Mouse (Mus musculus) spleen, postnatal 14 days (tissue): ENCODE measurements around the gene Tbr1.

Experiments
- DNase-seq, 2 experiments: peaks; one replicate each; pipeline ENCODE4 v3.0.0; 2021 to 2022; ENCODE audit warnings: low spot score in 2 of 2

The Tbr1 gene

GRCm38 (mm10) chr2:61802656-61803251 is at the start of gene Tbr1:
Tbr1 (plus strand) TSS chr2:61802930.
- DNase-seq: no peak

GRCm38 (mm10) chr2:61754989-61755388 is 47.7 kb upstream of the Tbr1 start:
- no peak for DNase-seq

GRCm38 (mm10) chr2:61759234-61759855 is 43.4 kb upstream of the Tbr1 start:
- DNase-seq: no peak

GRCm38 (mm10) chr2:61760044-61760443 is 42.7 kb upstream of the Tbr1 start:
- no peak for DNase-seq

- DNase-seq: no peak
Observed at GRCm38 (mm10) chr2:61764470-61765105, 38.1 kb upstream of the Tbr1 start.

GRCm38 (mm10) chr2:61765526-61765925 is 37.2 kb upstream of the Tbr1 start:
- no peak for DNase-seq

GRCm38 (mm10) chr2:61780794-61781193 is 21.9 kb upstream of the Tbr1 start:
- no peak for DNase-seq

- no peak for DNase-seq
Observed at GRCm38 (mm10) chr2:61794960-61795359, 7.8 kb upstream of the Tbr1 start.

GRCm38 (mm10) chr2:61798048-61798447 is 4.7 kb upstream of the Tbr1 start:
- DNase-seq: no peak

- no peak for DNase-seq
Observed at GRCm38 (mm10) chr2:61803443-61804367, 975 bp downstream of the Tbr1 start.

GRCm38 (mm10) chr2:61804382-61804840 is 1.7 kb downstream of the Tbr1 start:
- no peak for DNase-seq

GRCm38 (mm10) chr2:61804841-61805540 is 2.3 kb downstream of the Tbr1 start:
- no peak for DNase-seq

GRCm38 (mm10) chr2:61805541-61806345 is 3.0 kb downstream of the Tbr1 start:
- no peak for DNase-seq

- no peak for DNase-seq
Observed at GRCm38 (mm10) chr2:61806346-61806825, 3.7 kb downstream of the Tbr1 start.

GRCm38 (mm10) chr2:61807151-61807550 is 4.4 kb downstream of the Tbr1 start:
- no peak for DNase-seq

- no peak for DNase-seq
Observed at GRCm38 (mm10) chr2:61807781-61808180, 5.1 kb downstream of the Tbr1 start.

GRCm38 (mm10) chr2:61808776-61809175 is 6.0 kb downstream of the Tbr1 start:
- no peak for DNase-seq

- DNase-seq: no peak
Observed at GRCm38 (mm10) chr2:61809381-61809780, 6.7 kb downstream of the Tbr1 start.

- no peak for DNase-seq
Observed at GRCm38 (mm10) chr2:61810751-61811150, 8.0 kb downstream of the Tbr1 start.

- DNase-seq: no peak
Observed at GRCm38 (mm10) chr2:61811163-61811506, 8.4 kb downstream of the Tbr1 start.
